23 mouse cellular contexts compared by ENCODE assay signal in the genomic region with DNA sequence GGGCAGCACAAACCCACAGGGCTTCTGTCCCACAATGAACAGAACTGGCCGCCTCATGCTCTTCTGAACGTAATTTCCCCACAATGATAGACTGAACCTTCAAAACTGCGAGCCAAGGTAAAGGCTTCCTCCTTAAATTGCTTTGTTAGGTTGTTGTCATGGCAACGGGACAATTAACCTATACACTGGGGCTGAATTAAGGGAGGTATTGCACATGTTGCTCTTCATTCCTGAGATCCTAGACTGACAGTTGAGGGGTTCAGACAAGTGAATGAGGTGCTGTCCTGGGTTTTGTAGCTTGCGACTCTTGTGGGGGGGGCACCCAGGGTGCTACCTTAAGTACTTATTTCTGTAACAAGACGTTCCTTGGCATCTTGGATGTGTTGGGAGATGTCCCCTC.
DNase-seq lines count a peak whose midpoint lies in the region; ATAC-seq lines count a peak whose summit lies in the region.
"Had no signal": no experiment of that assay in that cellular context is flagged by ENCODE, and none has a peak within 500 bp of the region (broad histone marks: within the 10 kb centered on the region; RNA-seq: fewer than 3 reads in every experiment).

No protein-coding gene starts in this region.

- peak; percentile 37 for DNase-seq in midbrain, embryonic 11.5 days (ENCODE audit: low spot score, missing footprints)
- no peak for DNase-seq in midbrain, embryonic 14.5 days
- peak; percentile 77 for DNase-seq in R1 (ENCODE audit: low read depth, low spot score)
- DNase-seq in induced T-regulatory cell, adult 2 months (ENCODE audit: low read depth): peak; percentile 74
- DNase-seq in layer of hippocampus, adult 11-12 months (ENCODE audit: low spot score): no peak
- no peak for DNase-seq in left cerebral cortex, postnatal 4 days
- DNase-seq: adrenal gland, adult 2 months; adrenal gland, postnatal 25 days; cerebellum, adult 18-20 months; cerebellum, adult 9-11 months; cerebellum, postnatal 36 days; gastrocnemius, postnatal 14 days; heart, postnatal 14 days; kidney, adult 8-10 months had no signal

- intact Hi-C loops in left cerebral cortex, postnatal 4 days (cut with DNase I): no loop called here

- H3K4me3 ChIP-seq in midbrain, embryonic 11.5 days (ENCODE audit: low read depth, low read length): no peak overlapping the region
- H3K4me3 ChIP-seq in midbrain, embryonic 14.5 days (replicated peaks; ENCODE audit: low read depth, low read length): no peak overlapping the region
- H3K4me3 ChIP-seq in hindbrain, embryonic 12.5 days: no peak overlapping the region
- H3K4me3 ChIP-seq: embryonic facial prominence, embryonic 12.5 days; forebrain, embryonic 12.5 days; heart, embryonic 10.5 days; heart, embryonic 15.5 days; hindbrain, embryonic 10.5 days; hindbrain, embryonic 15.5 days had no signal

- H3K9ac ChIP-seq in midbrain, embryonic 11.5 days (ENCODE audit: low read length): no peak overlapping the region
- H3K9ac ChIP-seq in midbrain, embryonic 14.5 days (replicated peaks; ENCODE audit: low read length): no peak overlapping the region
- no peak overlapping the region for H3K9ac ChIP-seq in hindbrain, embryonic 12.5 days
- H3K9ac ChIP-seq: embryonic facial prominence, embryonic 12.5 days; forebrain, embryonic 12.5 days; heart, embryonic 15.5 days; hindbrain, embryonic 15.5 days had no signal

- no peak overlapping the region for H3K4me2 ChIP-seq in midbrain, embryonic 11.5 days
- H3K4me2 ChIP-seq in midbrain, embryonic 14.5 days (ENCODE audit: low read length): no peak overlapping the region
- no peak overlapping the region for H3K4me2 ChIP-seq in hindbrain, embryonic 12.5 days (replicated peaks)
- H3K4me2 ChIP-seq: embryonic facial prominence, embryonic 12.5 days; forebrain, embryonic 12.5 days; heart, embryonic 15.5 days; hindbrain, embryonic 15.5 days had no signal

- H3K27me3 ChIP-seq in midbrain, embryonic 11.5 days (ENCODE audit: control insufficient read depth, insufficient read depth, low read length): no peaks in the 10 kb centered on the region
- H3K27me3 ChIP-seq in midbrain, embryonic 14.5 days (ENCODE audit: control insufficient read depth, insufficient read depth, low read length): no peaks in the 10 kb centered on the region
- H3K27me3 ChIP-seq in hindbrain, embryonic 12.5 days: no peaks in the 10 kb centered on the region
- H3K27me3 ChIP-seq: embryonic facial prominence, embryonic 12.5 days; forebrain, embryonic 12.5 days; heart, embryonic 15.5 days; hindbrain, embryonic 15.5 days had no signal

- no peak overlapping the region for H3K27ac ChIP-seq in midbrain, embryonic 11.5 days (ENCODE audit: low read depth, low read length)
- H3K27ac ChIP-seq in midbrain, embryonic 14.5 days (replicated peaks; ENCODE audit: low read depth, low read length): no peak overlapping the region
- no peak overlapping the region for H3K27ac ChIP-seq in hindbrain, embryonic 12.5 days
- H3K27ac ChIP-seq: forebrain, embryonic 12.5 days; heart, embryonic 10.5 days; heart, embryonic 15.5 days; hindbrain, embryonic 10.5 days; hindbrain, embryonic 15.5 days had no signal

- WGBS in midbrain, embryonic 11.5 days: 77% methylated on average over 6 of the region's 6 CpGs
- WGBS in midbrain, embryonic 14.5 days: 73% methylated on average over 6 of the region's 6 CpGs
- 80% methylated on average over 6 of the region's 6 CpGs for WGBS in hindbrain, embryonic 12.5 days

- no peaks in the 10 kb centered on the region for H3K9me3 ChIP-seq in midbrain, embryonic 11.5 days (ENCODE audit: control insufficient read depth, low read length)
- H3K9me3 ChIP-seq in midbrain, embryonic 14.5 days (ENCODE audit: control insufficient read depth, low read length): no peaks in the 10 kb centered on the region
- no peaks in the 10 kb centered on the region for H3K9me3 ChIP-seq in hindbrain, embryonic 12.5 days (replicated peaks)
- H3K9me3 ChIP-seq: embryonic facial prominence, embryonic 12.5 days; heart, embryonic 15.5 days; hindbrain, embryonic 15.5 days had no signal

- no peak for ATAC-seq in midbrain, embryonic 11.5 days (ENCODE audit: low FRiP score)
- ATAC-seq in midbrain, embryonic 14.5 days (ENCODE audit: low FRiP score, low TSS enrichment): no peak
- no peak for ATAC-seq in hindbrain, embryonic 12.5 days (ENCODE audit: low FRiP score)
- ATAC-seq: forebrain, embryonic 16.5 days; intestine, postnatal 0 days had no signal

- H3K36me3 ChIP-seq in midbrain, embryonic 11.5 days (ENCODE audit: control insufficient read depth, insufficient read depth, low read length): no peaks in the 10 kb centered on the region
- H3K36me3 ChIP-seq in midbrain, embryonic 14.5 days (ENCODE audit: control insufficient read depth, insufficient read depth, low read length): no peaks in the 10 kb centered on the region
- no peaks in the 10 kb centered on the region for H3K36me3 ChIP-seq in hindbrain, embryonic 12.5 days
- H3K36me3 ChIP-seq: embryonic facial prominence, embryonic 12.5 days; forebrain, embryonic 12.5 days; heart, embryonic 10.5 days; heart, embryonic 15.5 days; hindbrain, embryonic 10.5 days; hindbrain, embryonic 15.5 days had no signal

- no peaks in the 10 kb centered on the region for H3K4me1 ChIP-seq in midbrain, embryonic 11.5 days (ENCODE audit: control insufficient read depth, insufficient read depth, low read length)
- H3K4me1 ChIP-seq in midbrain, embryonic 14.5 days (ENCODE audit: control insufficient read depth, insufficient read depth, low read length): 0 out of 2 replicates have a peak, but pooled peaks cover 3% of the 10 kb centered on the region
- H3K4me1 ChIP-seq in hindbrain, embryonic 12.5 days: 0 out of 2 replicates have a peak, but pooled peaks cover 3% of the 10 kb centered on the region

Comparison
In these comparisons a context has a peak if more than half of its experiments do, and no peak if none do; other contexts are left out.
1. DNase-seq: peak in midbrain, embryonic 11.5 days (single experiment), R1 (single experiment) and induced T-regulatory cell, adult 2 months (single experiment); none in midbrain, embryonic 14.5 days (single experiment), layer of hippocampus, adult 11-12 months (single experiment) and left cerebral cortex, postnatal 4 days (single experiment).